Mouse (Mus musculus) limb, embryonic 11.5 days (tissue): ENCODE results near the gene Usp19. TPM values are rescaled to one million over a fixed set of nuclear protein-coding genes. Genes with fewer than 3 reads are reported as not detected.

ENCODE experiments used
- ATAC-seq: fragments of 200-750 bp; cut with Nextera tagmentation; 2 replicates; pipeline ENCODE4 v1.8.0; 2017; ENCODE audit warnings: low read depth; ENCODE audit not compliant: insufficient number of reproducible peaks, low FRiP score, low TSS enrichment
- DNase-seq: peaks from one replicate; pipeline ENCODE4 v3.0.0-alpha.2; 2015; ENCODE audit warnings: low spot score
- H3K27ac ChIP-seq: fragments of 300-500 bp; sonication (generic); replicated peaks from 2 replicates; pipeline ENCODE4 v1.5.1; 2014; ENCODE audit warnings: low read depth, mild to moderate bottlenecking, low read length
- H3K27me3 ChIP-seq: fragments of 300-500 bp; sonication (generic); 2 replicates; pipeline ENCODE4 v1.6.1; 2014; ENCODE audit warnings: mild to moderate bottlenecking, low read length, mixed read lengths; ENCODE audit not compliant: control insufficient read depth, insufficient read depth
- H3K36me3 ChIP-seq: fragments of 300-500 bp; sonication (generic); 2 replicates; pipeline ENCODE4 v1.6.1; 2014; ENCODE audit warnings: mild to moderate bottlenecking, low read length, moderate library complexity, mixed read lengths; ENCODE audit not compliant: control insufficient read depth, insufficient read depth
- H3K4me1 ChIP-seq: fragments of 300-500 bp; sonication (generic); 2 replicates; pipeline ENCODE4 v1.6.1; 2014; ENCODE audit warnings: low read length, mixed read lengths; ENCODE audit not compliant: control insufficient read depth, insufficient read depth
- H3K4me2 ChIP-seq: fragments of 300-500 bp; sonication (generic); 2 replicates; pipeline ENCODE4 v1.6.1; 2014; ENCODE audit warnings: low read depth, mild to moderate bottlenecking, moderate library complexity; ENCODE audit not compliant: severe bottlenecking
- H3K4me3 ChIP-seq: fragments of 300-500 bp; sonication (generic); 2 replicates; pipeline ENCODE4 v1.5.1; 2014; ENCODE audit warnings: low read depth, low read length
- H3K9ac ChIP-seq: fragments of 300-500 bp; sonication (generic); 2 replicates; pipeline ENCODE4 v1.6.1; 2014; ENCODE audit warnings: mild to moderate bottlenecking, low read length
- H3K9me3 ChIP-seq: fragments of 300-500 bp; sonication (generic); 2 replicates; pipeline ENCODE4 v1.6.1; 2016; ENCODE audit warnings: low read length; ENCODE audit not compliant: control insufficient read depth
- WGBS: fragments of 180-500 bp; shearing (Covaris S2); extraction: QIAGEN DNeasy Blood & Tissue Kit; methylation state at CpG from one replicate; pipeline ENCODE4 v1.1.7; 2014; 5-methylcytosine and 5-hydroxymethylcytosine counted together
- polyA plus RNA-seq: library from polyadenylated mRNA; unstranded; fragments of >200 nt; fragmentation: Nextera tagmentation; extraction: Ambion mirVana; gene quantifications from 2 replicates; pipeline ENCODE4 v1.2.1, GENCODE M21; 2014

Usp19 gene
- polyA plus RNA-seq, 1 experiment from 2014 or later: 73.6 TPM

DNA sequence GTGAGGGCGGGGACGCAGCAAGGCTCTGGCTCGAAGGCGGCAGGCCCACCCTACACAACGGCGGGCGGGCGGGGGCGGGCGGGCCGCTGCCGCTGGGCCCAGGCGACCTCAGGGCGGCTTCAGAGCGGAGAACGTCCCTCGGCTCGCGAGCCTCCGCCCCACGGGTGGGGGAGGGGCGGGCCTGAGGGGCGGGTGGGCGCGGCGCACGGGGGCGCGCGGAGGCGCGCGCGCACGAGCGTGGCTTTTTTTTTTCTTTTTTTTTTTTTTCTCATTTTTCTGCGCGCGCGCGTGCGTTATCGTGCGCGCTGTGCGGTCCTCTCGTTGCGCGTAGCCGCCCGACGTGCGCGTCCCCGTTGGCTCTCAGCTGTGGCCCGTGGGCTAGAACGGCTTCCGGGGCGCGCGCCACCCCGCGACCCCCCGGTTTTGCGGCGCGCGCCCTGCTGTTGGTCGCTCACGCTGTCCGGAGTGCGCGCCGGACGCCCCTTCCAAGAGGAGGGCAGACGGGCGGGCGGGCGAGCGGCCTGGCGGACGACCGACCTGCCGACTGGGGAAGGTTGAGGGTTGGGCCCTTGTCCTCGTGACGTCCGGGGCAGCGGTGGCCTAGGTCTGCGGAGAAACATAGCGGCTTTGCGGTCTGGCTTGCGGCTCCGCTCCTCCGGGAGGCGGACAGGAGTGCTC is 27.0 kb downstream of the Usp19 start:
- Histone ChIP-seq H3K36me3 (peaks cover 24% of the 10 kb centered on the region; the same call in 1 of the 2 replicates), H3K9ac (peak overlapping the region; percentile 98), H3K4me2 (peak overlapping the region; percentile 82), H3K4me3 (peak overlapping the region; percentile 96), H3K27me3 (no peaks in the 10 kb centered on the region), H3K9me3 (no peaks in the 10 kb centered on the region), H3K4me1 (peaks cover 3% of the 10 kb centered on the region; the same call in 1 of the 2 replicates), H3K27ac (peak overlapping the region; percentile 98)
- WGBS: under 1% methylated on average over 72 of the region's 95 CpGs
- DNase-seq: peak; percentile 89
- ATAC-seq: peak; percentile 85

DNA sequence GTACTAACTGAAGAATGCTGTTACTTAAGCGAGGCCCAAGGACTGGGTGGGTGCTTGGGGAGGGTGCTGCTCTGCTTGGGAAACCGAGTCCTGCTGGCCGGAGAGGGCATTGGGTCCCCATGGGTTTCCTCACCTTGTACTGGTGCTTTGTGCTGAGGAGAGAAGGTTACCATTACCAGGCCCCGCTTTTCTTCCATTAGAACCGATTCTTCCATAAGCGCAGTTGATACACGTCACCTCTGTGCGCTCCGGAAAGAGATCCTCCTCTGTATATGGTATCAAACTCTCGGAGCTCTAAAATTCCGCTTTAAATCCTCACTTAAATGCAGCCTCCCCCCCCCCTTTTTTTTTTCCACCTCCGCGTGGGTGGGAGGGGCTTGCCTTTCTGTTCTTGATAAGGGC is 27.5 kb downstream of the Usp19 start:
- ATAC-seq (no peak), DNase-seq (no peak)
- WGBS: under 1% methylated on average over 13 of the region's 13 CpGs
- Histone ChIP-seq H3K27me3 (no peaks in the 10 kb centered on the region), H3K36me3 (peaks cover 21% of the 10 kb centered on the region; the same call in 1 of the 2 replicates), H3K9me3 (no peaks in the 10 kb centered on the region), H3K4me1 (peaks cover 3% of the 10 kb centered on the region; the same call in 1 of the 2 replicates), H3K4me2 (peak overlapping the region; percentile 69), H3K27ac (peak overlapping the region; percentile 98), H3K9ac (peak overlapping the region; percentile 98), H3K4me3 (peak overlapping the region; percentile 96)

DNA sequence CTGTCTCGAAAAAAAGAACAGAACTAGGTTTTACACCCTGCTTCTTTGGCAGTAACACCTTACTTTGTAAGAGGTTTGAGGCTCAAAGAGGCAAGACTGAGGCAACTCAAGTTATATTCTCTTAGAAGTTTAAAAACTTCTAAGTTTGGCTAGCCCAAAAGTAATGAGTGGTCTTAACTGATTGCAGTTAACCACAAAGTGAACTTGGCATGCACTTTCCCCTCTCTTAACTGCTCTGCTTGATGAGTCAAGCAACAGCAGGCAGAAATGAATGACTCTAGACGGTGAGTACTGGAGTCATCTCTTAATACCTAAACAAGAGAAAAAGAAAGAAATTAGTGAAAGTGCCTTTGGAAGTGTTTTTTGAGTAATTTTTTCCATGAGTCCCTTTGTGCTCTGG is 31.2 kb downstream of the Usp19 start:
- Histone ChIP-seq H3K9me3 (no peaks in the 10 kb centered on the region), H3K4me3 (no peak overlapping the region), H3K4me1 (0 out of 2 replicates have a peak, but pooled peaks cover 3% of the 10 kb centered on the region), H3K36me3 (peaks cover 2% of the 10 kb centered on the region; the same call in 1 of the 2 replicates), H3K9ac (no peak overlapping the region), H3K27ac (no peak overlapping the region), H3K27me3 (no peaks in the 10 kb centered on the region), H3K4me2 (no peak overlapping the region)
- WGBS: 94% methylated on average over 2 of the region's 2 CpGs
- ATAC-seq (no peak), DNase-seq (no peak)

DNA sequence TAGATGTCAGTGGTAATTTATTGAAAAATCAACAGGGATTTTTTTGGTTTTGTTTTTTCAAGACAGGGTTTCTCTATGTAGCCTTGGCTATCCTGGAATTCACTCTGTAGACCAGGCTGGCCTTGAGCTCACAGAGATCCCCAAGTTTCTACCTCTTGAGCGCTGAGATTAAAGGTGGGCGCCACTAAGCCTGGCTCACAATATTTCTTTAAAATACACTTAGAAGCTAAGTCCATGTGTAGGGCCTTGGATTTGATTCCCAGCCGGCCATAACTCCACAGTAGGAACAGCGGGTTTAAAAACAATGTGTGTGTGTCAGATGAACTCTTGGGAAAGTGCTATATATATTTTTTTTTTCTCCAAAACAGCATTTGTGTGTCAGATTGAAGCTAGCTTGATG is 32.9 kb downstream of the Usp19 start:
- 96% methylated on average over 4 of the region's 4 CpGs for WGBS
- DNase-seq (no peak), ATAC-seq (no peak)
- Histone ChIP-seq H3K4me2 (no peak overlapping the region), H3K4me3 (no peak overlapping the region), H3K4me1 (0 out of 2 replicates have a peak, but pooled peaks cover 3% of the 10 kb centered on the region), H3K27ac (no peak overlapping the region), H3K36me3 (peaks cover 5% of the 10 kb centered on the region), H3K9ac (no peak overlapping the region), H3K9me3 (no peaks in the 10 kb centered on the region), H3K27me3 (no peaks in the 10 kb centered on the region)

DNA sequence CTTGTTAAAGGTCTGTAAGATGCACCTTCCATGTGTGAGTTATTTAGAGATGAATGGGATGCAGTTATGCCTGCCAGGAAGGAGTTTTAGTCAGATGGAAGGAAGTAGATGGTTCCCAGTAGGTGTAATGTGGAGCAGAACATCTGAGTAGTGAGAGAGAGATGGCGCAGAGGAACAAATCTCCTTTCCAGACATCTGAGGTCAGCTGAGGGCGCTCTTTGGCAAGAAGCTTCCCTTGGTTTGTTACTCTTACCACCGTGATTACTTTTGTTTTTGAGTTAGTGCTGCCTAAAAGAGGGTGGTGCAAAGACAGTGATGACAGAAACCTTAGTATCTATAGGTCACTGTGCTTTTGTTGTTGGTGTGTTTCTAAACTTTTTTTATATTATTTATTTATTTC is 35.0 kb downstream of the Usp19 start:
- H3K9ac ChIP-seq: no peak overlapping the region
- 86% methylated on average over 3 of the region's 3 CpGs for WGBS
- no peaks in the 10 kb centered on the region for H3K9me3 ChIP-seq
- peaks cover 11% of the 10 kb centered on the region for H3K36me3 ChIP-seq
- no peak overlapping the region for H3K4me3 ChIP-seq
- no peak for DNase-seq
- H3K27ac ChIP-seq: no peak overlapping the region
- ATAC-seq: no peak
- no peaks in the 10 kb centered on the region for H3K4me1 ChIP-seq
- H3K27me3 ChIP-seq: no peaks in the 10 kb centered on the region
- H3K4me2 ChIP-seq: no peak overlapping the region

DNA sequence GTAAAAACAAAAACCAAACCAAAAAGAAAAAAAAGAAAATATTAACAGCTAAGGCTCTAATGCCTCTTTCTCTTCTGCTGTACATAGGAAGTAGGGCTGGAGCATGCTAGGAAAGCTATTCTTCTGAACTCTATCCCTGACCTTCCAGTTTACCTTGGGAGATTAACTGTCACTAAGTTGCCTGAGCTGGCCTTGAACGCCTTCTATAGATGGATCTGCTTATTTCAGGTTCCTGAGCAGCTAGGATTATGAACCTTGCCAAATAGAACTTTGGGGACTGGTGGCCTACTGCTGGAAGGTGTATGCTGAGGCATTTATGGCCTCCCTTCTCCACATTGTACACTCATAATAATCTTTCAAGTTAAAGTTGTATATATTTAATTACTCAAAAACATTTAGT is 40.6 kb downstream of the Usp19 start:
- DNase-seq: no peak
- H3K4me1 ChIP-seq: no peaks in the 10 kb centered on the region
- peaks cover 38% of the 10 kb centered on the region for H3K36me3 ChIP-seq
- H3K9me3 ChIP-seq: no peaks in the 10 kb centered on the region
- 97% methylated on average over 1 of the region's 1 CpGs for WGBS
- no peak for ATAC-seq
- no peak overlapping the region for H3K9ac ChIP-seq
- no peak overlapping the region for H3K4me2 ChIP-seq
- H3K27ac ChIP-seq: no peak overlapping the region
- H3K4me3 ChIP-seq: no peak overlapping the region
- H3K27me3 ChIP-seq: no peaks in the 10 kb centered on the region

DNA sequence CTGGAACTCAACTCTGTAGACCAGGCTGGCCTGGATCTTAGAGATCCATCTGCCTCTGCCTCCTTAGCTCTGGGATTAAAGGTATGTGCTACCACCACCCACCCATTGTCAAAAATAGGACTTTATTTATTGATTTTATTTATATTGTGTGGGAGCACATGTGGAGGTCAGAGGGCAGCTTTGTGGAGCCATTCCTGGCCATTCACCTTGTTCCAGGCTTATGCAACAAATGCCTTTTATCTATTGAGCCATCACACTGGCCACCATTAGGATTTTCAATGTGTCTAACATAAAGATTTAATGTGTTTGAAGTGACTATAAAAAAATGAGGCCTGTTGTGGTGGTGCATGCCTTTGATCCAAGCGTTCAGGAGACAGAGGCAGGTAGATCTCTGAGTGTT is 41.1 kb downstream of the Usp19 start:
- Histone ChIP-seq H3K4me3 (no peak overlapping the region), H3K9me3 (no peaks in the 10 kb centered on the region), H3K36me3 (peaks cover 43% of the 10 kb centered on the region), H3K4me2 (no peak overlapping the region), H3K9ac (no peak overlapping the region), H3K27ac (no peak overlapping the region), H3K4me1 (no peaks in the 10 kb centered on the region), H3K27me3 (no peaks in the 10 kb centered on the region)
- 95% methylated on average over 1 of the region's 1 CpGs for WGBS
- ATAC-seq (no peak), DNase-seq (no peak)

DNA sequence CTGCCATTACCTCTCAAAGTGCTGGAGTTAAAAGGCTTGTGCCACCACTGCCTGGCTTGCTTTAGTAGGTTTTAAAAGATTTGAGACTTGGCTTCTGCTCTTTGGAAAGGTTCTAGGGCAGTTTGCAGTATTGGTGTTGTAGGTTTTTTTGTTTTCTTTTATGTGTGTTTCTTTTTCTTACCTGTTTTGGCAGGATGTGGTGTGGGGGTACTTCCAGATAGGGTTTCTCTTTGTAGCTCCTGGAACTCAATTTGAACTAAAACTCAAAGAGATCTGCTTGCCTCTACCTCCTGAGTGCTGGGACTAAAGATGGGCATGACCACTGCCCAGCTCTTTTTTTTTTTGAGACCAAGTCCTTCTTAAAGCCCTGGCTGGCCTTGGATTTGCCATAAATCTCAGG is 50.4 kb downstream of the Usp19 start:
- H3K4me2 ChIP-seq: no peak overlapping the region
- no peak for DNase-seq
- peaks cover 32% of the 10 kb centered on the region for H3K36me3 ChIP-seq

DNA sequence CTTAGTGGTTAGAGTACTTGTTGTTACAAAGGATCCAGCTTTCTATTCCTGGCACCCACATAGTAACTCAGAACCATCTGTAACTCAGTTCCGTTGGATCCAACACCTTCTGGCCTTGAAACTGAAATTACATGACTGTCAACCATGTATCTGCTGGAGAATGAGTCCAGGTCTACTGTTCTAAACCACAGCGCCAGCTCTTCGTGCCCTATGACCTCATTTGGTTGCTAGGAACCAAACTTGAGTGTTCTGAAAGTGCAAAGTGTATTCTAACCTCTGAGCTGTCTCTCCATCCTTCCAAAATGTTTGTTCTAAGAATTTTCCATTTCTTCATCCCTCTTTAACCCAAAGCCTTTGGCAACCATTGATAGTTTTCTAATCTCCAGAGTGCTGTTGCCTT is 55.6 kb downstream of the Usp19 start:
- no peak overlapping the region for H3K4me2 ChIP-seq
- ATAC-seq (no peak), DNase-seq (no peak)
- H3K9ac ChIP-seq: no peak overlapping the region
- no peak overlapping the region for H3K4me3 ChIP-seq
- 96% methylated on average over 3 of the region's 3 CpGs for whole genome bisulfite sequencing
- no peaks in the 10 kb centered on the region for H3K4me1 ChIP-seq
- H3K27me3 ChIP-seq: no peaks in the 10 kb centered on the region
- no peaks in the 10 kb centered on the region for H3K9me3 ChIP-seq
- no peak overlapping the region for H3K27ac ChIP-seq
- H3K36me3 ChIP-seq: peaks cover 15% of the 10 kb centered on the region

More for the DNA sequence above, 50.4 kb downstream of the Usp19 start:
- no peak overlapping the region for H3K9ac ChIP-seq
- ATAC-seq: no peak
- H3K9me3 ChIP-seq: no peaks in the 10 kb centered on the region
- H3K27me3 ChIP-seq: no peaks in the 10 kb centered on the region
- H3K27ac ChIP-seq: no peak overlapping the region
- no peak overlapping the region for H3K4me3 ChIP-seq
- H3K4me1 ChIP-seq: no peaks in the 10 kb centered on the region
